In genomic region chr14:55027653-55028052, GRCm38 (mm10) we compare ENCODE assay signal across 13 mouse cellular contexts. TPM values are rescaled to one million over a fixed set of nuclear protein-coding genes. Genes with fewer than 3 reads are reported as not detected.
DNase-seq lines count a peak whose midpoint lies in the region; ATAC-seq and TF ChIP-seq lines count a peak whose summit lies in the region.
"Had no signal": no experiment of that assay in that cellular context is flagged by ENCODE, and none has a peak within 500 bp of the region (broad histone marks: within the 10 kb centered on the region; RNA-seq: fewer than 3 reads in every experiment).

No protein-coding gene starts in this region.

- H3K9me3 ChIP-seq in forebrain, embryonic 16.5 days (ENCODE audit: control insufficient read depth, low read length), result no peaks in the 10 kb centered on the region
- H3K9me3 ChIP-seq in neural tube, embryonic 13.5 days, result no peaks in the 10 kb centered on the region
- H3K9me3 ChIP-seq: heart, embryonic 15.5 days had no signal

- no peaks in the 10 kb centered on the region for H3K27me3 ChIP-seq in forebrain, embryonic 16.5 days (replicated peaks; ENCODE audit: control insufficient read depth, insufficient read depth, low read length)
- no peaks in the 10 kb centered on the region for H3K27me3 ChIP-seq in neural tube, embryonic 13.5 days

- H3K4me2 ChIP-seq in forebrain, embryonic 16.5 days (ENCODE audit: low read length), result peak overlapping the region; percentile 17
- peak overlapping the region; percentile 44 for H3K4me2 ChIP-seq in neural tube, embryonic 13.5 days
- H3K4me2 ChIP-seq: heart, embryonic 15.5 days had no signal

- peak; percentile 67 for TF ChIP-seq CTCF in layer of hippocampus, adult 2 months (conservative IDR thresholded peaks at IDR 0.05)

- H3K9ac ChIP-seq in forebrain, embryonic 16.5 days (replicated peaks; ENCODE audit: low read depth, low read length), result peak overlapping the region; percentile 42; the same call in 1 of the 2 replicates
- peak overlapping the region; percentile 62 for H3K9ac ChIP-seq in neural tube, embryonic 13.5 days
- H3K9ac ChIP-seq: heart, embryonic 15.5 days had no signal

- intact Hi-C loops in left cerebral cortex, postnatal 25 days (cut with DNase I), result loop anchor here (2.0 kb wide), 2 partner anchors 29 to 51 kb away; no protein-coding TSS in a partner anchor

- WGBS in forebrain, embryonic 16.5 days, result 1% methylated on average over 6 of the region's 6 CpGs
- 4% methylated on average over 6 of the region's 6 CpGs for WGBS in neural tube, embryonic 13.5 days

- no peak for DNase-seq in layer of hippocampus, adult 2 months (ENCODE audit: low spot score in 2 of 2)
- no peak for DNase-seq in layer of hippocampus, adult 9-10 months (ENCODE audit: low spot score)
- peak; percentile 81 for DNase-seq in cerebellum, adult 9-10 months
- DNase-seq in left cerebral cortex, postnatal 25 days (ENCODE audit: low spot score in 2 of 2), result no peak
- DNase-seq in frontal cortex, adult 2 months (ENCODE audit: extremely low spot score in 1 of 2, low spot score in 1 of 2), result no peak
- DNase-seq in layer of hippocampus, postnatal 36 days, result no peak

- peaks cover 11% of the 10 kb centered on the region for H3K36me3 ChIP-seq in forebrain, embryonic 16.5 days (ENCODE audit: control insufficient read depth, insufficient read depth)
- peaks cover 26% of the 10 kb centered on the region for H3K36me3 ChIP-seq in neural tube, embryonic 13.5 days

- peak overlapping the region; percentile 18; the same call in 1 of the 2 replicates for H3K27ac ChIP-seq in layer of hippocampus, adult 2 months
- H3K27ac ChIP-seq in forebrain, embryonic 16.5 days (ENCODE audit: low read length), result peak overlapping the region; percentile 90
- H3K27ac ChIP-seq in neural tube, embryonic 13.5 days (replicated peaks), result peak overlapping the region; percentile 90
- H3K27ac ChIP-seq: heart, embryonic 15.5 days had no signal

- peak; percentile 27 for ATAC-seq in forebrain, embryonic 16.5 days
- ATAC-seq in neural tube, embryonic 13.5 days (ENCODE audit: low read depth), result peak; percentile 17; the same call in 1 of the 2 replicates

- peaks cover 35% of the 10 kb centered on the region for H3K4me1 ChIP-seq in forebrain, embryonic 16.5 days (replicated peaks; ENCODE audit: control insufficient read depth, insufficient read depth, low read length)
- H3K4me1 ChIP-seq in neural tube, embryonic 13.5 days (replicated peaks), result peaks cover 48% of the 10 kb centered on the region

- H3K4me3 ChIP-seq in layer of hippocampus, adult 2 months, result no peak overlapping the region
- no peak overlapping the region for H3K4me3 ChIP-seq in forebrain, embryonic 16.5 days (replicated peaks; ENCODE audit: low read length)
- H3K4me3 ChIP-seq in neural tube, embryonic 13.5 days, result no peak overlapping the region
- H3K4me3 ChIP-seq: heart, embryonic 15.5 days; myocyte had no signal

RNA-seq across cellular contexts. Expression of gene Ngdn, which starts 12.4 kb away (rescaled TPM):
- 10 to 100 TPM; 30.3 to 34.9 TPM for total RNA-seq in layer of hippocampus, adult 2 months (2021)
- polyA plus RNA-seq in forebrain, embryonic 16.5 days (2015; fragmentation: Nextera tagmentation; extraction: Ambion mirVana), result 58.8 and 61.2 TPM in 2 replicates
- polyA plus RNA-seq in neural tube, embryonic 13.5 days (2015; fragmentation: Nextera tagmentation; extraction: Ambion mirVana), result 56.4 and 61.9 TPM in 2 replicates
- 10 to 100 TPM; 23.0 to 26.4 TPM for total RNA-seq in left cerebral cortex, postnatal 25 days (2021)
- polyA plus RNA-seq in frontal cortex, adult 2 months (2012; rRNA removed), result 36.5 and 37.2 TPM in 2 replicates
- 10 to 100 TPM; 30.7 to 33.8 TPM for total RNA-seq in layer of hippocampus, postnatal 36 days (2021)

RNA-seq across cellular contexts. Expression of gene Myh7, which starts 33.2 kb away (rescaled TPM):
- 1 to 10 TPM; 8.3 TPM for total RNA-seq in layer of hippocampus, adult 2 months (2021)
- polyA plus RNA-seq in forebrain, embryonic 16.5 days (2015; fragmentation: Nextera tagmentation; extraction: Ambion mirVana), result 6.9 and 7.4 TPM in 2 replicates
- 7.6 and 10.3 TPM in 2 replicates for polyA plus RNA-seq in neural tube, embryonic 13.5 days (2015; fragmentation: Nextera tagmentation; extraction: Ambion mirVana)
- total RNA-seq in left cerebral cortex, postnatal 25 days (2021), result 10 to 100 TPM; 18.0 to 19.6 TPM
- 26.8 and 29.3 TPM in 2 replicates for polyA plus RNA-seq in frontal cortex, adult 2 months (2012; rRNA removed)
- total RNA-seq in layer of hippocampus, postnatal 36 days (2021), result 1 to 10 TPM; 7.9 to 9.2 TPM

RNA-seq across cellular contexts. Expression of gene Gm17428, which starts 50.9 kb away (rescaled TPM):
- not detected for total RNA-seq in layer of hippocampus, adult 2 months (2021)
- not detected in 2 replicates for polyA plus RNA-seq in forebrain, embryonic 16.5 days (2015; fragmentation: Nextera tagmentation; extraction: Ambion mirVana)
- polyA plus RNA-seq in neural tube, embryonic 13.5 days (2015; fragmentation: Nextera tagmentation; extraction: Ambion mirVana), result not detected in 2 replicates
- total RNA-seq in left cerebral cortex, postnatal 25 days (2021), result not detected
- not detected in 2 replicates for polyA plus RNA-seq in frontal cortex, adult 2 months (2012; rRNA removed)
- total RNA-seq in layer of hippocampus, postnatal 36 days (2021), result not detected
- total RNA-seq: ES-E14; left cerebral cortex, postnatal 14 days had no signal
- polyA plus RNA-seq: heart, embryonic 15.5 days; myocyte; stomach, embryonic 16.5 days had no signal

Comparison
In these comparisons a context has a peak if more than half of its experiments do, and no peak if none do; other contexts are left out.
1. H3K27ac ChIP-seq: peak in every context shown above with its lines; median percentile 90 in forebrain, embryonic 16.5 days; 90 in neural tube, embryonic 13.5 days; 18 in layer of hippocampus, adult 2 months.